Mouse (Mus musculus) testis, postnatal 14 days (tissue): ENCODE data around the gene Rnf166.

Experiments
- DNase-seq: peaks from one replicate; pipeline ENCODE4 v3.0.0; 2021; ENCODE audit warnings: low spot score

The Rnf166 gene

DNA sequence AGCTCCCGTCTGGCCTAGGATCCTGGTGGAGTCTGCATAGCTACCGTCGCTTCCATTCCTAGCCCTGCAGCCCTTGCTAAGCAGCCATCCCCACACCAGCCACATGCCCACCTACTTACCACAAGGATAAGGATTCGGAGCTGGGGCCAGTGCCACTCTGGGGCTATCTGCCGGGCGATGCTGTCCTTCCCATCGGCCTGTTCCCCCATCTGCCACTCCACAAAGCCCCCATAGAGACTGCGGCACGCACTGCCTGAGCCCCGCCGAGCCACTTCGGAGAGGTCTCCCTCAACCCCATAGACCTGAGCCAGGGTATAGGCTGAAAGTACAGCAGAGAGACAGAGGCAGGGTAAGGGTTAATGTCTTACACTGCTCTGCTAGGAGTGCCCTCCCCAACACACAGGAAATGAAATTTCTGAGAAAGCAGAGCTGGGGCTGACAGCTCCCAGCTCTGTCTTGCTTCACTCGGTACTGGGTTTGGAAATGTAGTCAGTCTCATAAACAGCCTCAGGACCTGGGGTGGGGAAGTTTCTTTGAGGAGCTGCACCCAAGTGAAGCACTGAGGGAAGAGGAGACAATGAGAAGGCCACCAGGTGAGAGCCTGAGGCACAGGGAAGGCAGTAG is 38.0 kb downstream of the Rnf166 start:
- no peak for DNase-seq

DNA sequence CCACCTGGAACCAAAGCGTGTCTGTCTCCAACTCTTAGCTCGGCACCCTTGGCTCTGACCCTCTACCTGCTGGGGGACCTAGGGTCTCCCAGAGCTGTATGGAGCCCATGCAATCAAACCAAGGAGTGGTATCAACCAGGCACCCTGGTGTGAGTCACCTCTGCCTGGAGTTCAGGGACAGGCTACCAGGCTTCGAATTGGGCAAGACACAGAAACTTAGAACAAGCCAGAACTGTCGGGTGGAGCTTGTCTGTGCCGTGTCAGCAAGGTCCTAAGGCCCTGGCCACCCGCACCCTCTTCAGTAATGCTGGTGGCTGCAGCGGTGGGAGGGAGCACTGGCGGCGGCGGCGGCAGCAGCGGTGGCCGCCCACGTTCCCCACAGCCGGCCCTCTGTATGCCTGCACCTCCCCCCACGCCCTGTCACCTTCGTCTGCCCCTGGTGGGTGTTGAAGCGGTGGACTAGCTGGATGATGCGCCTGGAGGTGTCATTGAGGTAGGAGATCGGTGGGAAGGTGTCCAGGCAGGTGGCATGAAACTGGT is 39.2 kb downstream of the Rnf166 start:
- no peak for DNase-seq

DNA sequence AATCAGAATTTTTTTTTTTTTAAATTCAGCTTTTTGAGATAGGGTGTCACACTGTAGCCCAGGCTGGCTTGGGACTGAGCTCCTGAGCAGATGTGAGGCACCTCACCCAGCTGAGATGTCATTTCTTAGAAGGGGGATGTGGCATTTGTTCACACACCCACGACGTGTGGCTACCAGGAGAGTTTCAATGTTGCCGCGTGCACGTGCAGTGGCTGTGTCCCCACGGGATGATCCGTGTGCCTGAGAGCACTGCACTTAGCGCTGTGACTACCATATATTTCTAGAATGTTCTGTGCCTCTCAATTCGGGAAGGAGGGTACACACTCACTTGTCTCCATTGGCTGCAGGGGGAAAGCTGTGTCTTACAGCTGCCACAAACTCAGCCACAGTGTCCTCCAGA is 39.7 kb downstream of the Rnf166 start:
- no peak for DNase-seq

DNA sequence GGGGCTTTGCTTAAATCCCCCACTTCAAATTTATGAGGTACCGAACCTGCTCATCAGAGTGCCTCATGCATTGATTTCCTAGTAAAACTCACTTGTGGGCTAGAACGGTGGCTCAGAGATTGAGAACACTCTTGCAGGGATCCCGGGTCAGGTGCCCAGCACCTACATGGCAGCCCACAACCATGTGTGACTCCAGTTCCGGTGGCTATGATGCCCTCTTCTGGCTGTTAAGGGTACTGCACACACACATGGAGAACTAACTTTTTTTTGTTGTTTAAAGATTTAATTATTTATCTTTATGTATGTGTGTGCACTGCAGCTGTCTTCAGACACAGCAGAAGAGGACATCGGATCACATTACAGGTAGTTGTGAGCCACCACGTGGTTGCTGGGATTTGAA is 40.5 kb downstream of the Rnf166 start:
- DNase-seq, result no peak

DNA sequence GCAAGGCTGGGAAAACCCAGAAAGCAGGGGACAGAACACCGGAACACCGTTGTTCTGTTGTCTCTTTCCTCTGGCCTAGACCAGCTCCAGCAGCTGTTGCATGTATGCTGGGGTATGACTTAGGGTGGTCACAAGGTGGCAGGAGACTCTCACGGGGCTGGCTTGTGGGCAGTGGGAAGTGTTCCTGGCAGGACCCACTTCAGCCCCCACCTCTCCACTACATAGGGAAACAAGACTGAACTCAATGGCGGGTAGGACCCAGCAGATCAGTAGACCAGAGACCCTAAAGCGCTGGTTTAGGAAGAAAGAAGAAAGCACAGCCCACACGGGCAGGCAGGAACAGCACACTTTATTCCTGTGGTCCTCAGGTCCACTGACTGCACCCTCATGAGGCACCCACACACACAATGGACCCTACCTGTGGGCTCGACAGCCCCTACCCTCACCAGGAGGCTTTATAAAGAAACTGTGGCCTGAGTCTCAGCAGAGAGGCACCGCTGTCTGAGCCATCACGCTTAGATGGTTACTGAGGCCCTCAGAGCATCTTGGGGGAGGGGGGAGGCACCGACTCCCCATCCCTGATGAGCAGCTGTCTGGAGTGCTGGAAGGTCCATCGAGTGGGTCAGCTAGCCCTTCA is 42.5 kb downstream of the Rnf166 start:
- no peak for DNase-seq

DNA sequence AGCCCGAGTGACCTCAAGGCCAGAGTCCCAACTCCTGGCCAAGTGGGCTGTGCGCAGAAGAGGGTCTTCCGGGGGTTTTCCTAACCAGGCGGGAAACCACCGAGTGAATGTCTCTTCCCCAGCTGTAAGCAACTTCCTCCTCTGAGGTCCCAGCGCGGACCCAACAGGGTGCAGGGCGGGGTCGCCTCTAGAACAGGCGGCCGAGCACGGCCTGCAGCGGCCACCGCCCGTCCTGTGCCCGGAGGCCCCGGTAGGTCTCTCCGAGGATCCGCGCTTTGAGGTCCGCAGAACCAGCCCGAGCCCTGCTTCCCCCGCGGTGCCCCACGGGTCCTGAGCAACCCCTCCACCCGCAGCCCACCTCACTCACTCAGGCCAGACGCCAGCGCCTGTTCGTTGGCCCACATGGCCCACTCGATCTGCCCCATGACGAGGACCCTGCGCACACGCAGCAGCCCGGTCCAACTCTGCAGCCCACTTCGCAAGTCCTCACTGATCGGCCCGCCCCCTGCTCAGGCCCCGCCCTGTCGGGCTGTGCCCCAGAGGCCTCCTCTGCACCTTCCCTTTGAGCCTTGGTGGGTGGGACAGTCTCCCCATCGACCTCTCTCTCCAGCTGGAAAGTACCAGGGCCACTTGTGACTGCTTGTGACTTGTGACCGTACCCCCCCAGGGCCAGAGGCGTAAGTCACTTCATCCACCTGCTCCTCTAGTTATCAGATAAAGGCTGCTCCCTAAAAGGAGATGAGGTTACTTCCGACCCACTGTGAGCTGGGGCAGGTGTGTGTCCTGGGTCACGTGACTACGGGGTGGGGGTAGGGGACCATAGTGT is 43.2 kb downstream of the Rnf166 start, which contains the start of gene Cyba:
Gene Cyba (minus strand): TSS at position 488 of the 826 bp plus-strand sequence.
- DNase-seq, result peak; percentile 65

DNA sequence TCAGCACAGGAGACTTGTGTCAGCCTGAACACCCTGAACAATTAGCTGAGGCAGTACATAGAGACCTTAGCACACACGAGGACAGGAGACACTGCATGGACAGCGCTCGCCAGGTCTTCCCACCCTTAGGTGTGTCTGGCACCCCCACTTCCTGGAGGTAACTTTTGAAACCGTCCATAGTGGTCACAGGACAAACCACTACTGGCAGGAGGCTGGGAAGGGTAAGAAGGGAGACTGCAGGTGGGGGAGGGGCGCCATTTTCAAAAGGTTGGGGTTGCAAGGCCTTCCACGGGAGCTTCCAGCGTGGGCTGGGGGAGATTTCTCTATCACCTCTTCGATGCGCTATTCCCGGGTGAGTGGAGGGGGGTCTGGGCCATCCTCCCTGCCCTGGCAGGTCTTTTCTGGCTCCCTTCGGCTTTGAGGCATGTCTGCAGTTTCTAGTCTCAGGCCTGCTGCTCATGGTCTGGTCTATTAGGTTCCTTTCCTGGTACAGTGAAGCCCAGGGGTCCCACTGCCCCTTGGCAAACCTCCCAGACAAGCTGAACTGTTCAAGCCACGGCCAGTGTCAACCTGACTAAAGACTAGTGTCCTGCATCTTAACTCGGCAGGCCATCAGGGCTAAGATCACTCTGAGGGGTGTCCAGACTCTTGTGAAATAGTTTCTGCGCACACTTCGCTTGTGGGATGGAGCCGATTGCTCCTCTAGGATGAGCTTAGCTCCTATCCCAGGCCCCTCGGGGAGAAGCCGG is 44.0 kb downstream of the Rnf166 start:
- peak; percentile 57 for DNase-seq

DNA sequence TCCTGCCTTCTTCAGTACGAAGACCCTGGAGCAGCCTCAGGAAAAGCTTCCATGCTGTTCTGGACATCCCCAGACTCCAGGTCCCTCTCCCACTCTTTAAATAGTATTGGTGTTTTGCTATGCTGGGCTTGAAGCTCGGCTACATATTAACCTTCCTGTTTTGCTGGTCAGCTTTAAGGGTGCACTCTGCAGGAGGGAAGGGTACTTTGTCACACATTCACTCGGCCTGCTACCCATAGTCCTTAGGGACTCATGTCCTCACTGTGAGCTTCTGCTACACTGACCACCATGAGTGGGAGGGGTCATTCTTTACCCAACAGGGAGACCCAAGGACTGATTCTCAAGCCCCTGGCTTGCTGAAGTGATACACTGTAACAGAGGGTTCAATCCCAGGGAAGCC is 45.2 kb downstream of the Rnf166 start:
- DNase-seq, result peak; percentile 78

DNA sequence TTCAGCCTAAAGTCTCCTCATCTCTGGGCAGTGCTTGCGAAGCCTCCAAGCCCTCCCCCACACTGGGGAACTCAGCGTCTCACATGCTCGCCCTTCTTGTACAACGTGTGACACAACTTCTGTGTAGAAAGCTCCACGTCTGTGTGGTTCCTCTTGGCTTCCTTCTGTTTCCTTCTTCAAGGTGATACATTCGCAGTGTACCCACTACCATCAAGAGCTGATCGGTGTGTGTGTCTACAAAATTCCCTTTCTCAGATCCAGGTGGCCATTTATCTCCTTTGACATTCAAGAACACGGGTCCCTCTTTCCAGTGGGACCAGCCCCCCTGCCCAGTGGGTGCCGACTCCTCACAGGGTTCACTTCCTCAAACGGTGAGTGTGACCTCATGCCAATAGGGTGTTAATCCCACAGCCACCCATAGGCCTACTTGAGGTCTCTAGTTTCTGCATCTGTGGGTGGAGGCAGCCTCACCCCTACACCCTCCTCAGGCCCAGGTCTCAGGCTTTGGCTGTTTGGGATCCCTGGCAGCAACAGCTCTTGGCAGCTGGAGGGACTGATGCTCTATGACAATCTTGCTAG is 45.7 kb downstream of the Rnf166 start:
- DNase-seq, result no peak

DNA sequence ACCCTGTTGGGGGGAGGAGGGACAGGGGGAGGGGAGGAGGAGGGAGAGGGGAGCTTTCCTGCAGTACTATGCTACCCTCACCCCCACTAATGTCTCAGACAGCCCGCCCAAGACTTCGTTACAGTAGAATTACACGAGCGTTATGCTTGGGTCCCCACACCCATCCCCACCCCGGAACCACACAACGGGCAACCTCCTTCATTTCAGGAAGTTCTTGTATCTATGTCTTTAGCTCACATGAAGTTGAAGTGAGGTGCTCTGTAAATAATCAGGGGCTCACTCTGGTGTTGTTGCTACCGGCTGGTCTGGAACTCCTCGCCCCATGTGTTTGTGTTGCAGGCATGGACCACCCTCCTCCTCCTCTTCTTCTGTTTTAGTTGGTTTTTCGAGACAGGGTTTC is 47.7 kb downstream of the Rnf166 start:
- DNase-seq, result no peak

DNA sequence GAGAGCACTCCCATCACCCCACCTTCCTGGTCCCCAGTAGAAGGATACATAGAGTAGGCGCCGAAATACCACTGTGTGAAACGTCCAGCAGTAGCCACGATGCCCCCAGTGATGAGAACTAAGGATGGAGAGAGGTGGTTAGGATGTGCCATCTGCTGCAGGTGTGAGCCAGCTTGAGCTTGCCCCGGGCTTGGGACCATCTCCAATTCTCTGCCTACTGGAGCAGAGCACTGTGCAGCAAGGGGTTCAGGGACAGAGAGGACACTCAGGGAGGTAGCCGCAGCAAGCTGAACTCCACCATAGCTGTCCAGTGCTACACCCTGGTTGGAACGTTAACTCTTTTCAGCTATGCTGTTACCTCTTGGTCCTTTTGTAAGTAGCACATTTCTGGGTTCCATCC is 48.3 kb downstream of the Rnf166 start:
- no peak for DNase-seq

DNA sequence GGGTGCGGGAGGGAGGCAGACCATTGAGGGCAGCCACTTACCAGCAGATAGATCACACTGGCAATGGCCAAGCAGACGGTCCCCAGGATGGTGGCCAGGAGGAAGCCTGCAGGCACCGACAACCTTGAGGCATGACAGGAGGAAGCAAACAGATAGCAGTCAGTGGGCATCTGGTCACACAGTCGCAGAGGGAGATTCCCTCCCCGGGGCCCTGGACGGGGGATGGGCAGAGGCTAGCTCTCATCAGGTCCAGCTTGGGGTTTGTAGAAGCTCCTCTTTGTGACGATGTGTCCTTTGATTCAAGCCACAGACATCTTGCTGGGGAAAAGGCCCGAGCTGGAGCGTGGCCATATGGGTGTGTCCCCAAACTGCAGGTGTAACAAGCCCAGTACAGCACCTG is 49.7 kb downstream of the Rnf166 start:
- DNase-seq, result no peak

DNA sequence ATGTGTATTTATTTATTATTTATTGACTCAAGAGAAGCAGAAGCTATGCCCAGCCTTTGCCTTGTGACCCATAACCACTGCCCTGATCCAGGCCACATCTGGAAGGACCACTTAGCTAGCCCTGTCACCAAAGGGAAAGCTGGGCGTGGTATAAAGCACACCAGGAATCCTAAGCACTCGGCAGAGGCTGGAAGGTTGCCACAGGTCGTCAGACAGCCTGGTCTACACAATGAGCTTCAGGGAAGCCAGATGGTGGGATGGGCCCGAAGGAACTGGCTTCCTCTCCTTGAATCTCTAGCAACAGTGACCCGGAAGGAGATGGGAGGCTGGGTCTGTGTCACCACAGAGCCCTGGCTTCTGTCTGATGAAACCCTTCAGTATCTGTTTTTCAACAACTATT is 52.2 kb downstream of the Rnf166 start:
- no peak for DNase-seq

DNA sequence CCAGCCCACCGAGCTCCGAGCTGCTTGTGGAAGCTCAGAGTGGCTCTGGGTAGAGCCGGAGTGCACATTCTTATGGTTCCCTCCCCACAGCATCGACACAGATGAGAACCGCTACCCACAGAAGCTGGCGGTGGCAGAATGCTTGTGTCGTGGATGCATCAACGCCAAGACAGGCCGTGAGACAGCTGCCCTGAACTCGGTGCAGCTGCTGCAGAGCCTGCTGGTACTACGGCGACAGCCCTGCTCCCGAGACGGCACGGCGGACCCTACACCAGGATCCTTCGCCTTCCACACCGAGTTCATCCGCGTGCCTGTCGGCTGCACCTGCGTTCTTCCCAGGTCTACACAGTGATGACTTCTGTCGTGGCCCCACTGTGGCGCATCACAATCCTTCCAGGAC is 52.6 kb downstream of the Rnf166 start:
- no peak for DNase-seq

DNA sequence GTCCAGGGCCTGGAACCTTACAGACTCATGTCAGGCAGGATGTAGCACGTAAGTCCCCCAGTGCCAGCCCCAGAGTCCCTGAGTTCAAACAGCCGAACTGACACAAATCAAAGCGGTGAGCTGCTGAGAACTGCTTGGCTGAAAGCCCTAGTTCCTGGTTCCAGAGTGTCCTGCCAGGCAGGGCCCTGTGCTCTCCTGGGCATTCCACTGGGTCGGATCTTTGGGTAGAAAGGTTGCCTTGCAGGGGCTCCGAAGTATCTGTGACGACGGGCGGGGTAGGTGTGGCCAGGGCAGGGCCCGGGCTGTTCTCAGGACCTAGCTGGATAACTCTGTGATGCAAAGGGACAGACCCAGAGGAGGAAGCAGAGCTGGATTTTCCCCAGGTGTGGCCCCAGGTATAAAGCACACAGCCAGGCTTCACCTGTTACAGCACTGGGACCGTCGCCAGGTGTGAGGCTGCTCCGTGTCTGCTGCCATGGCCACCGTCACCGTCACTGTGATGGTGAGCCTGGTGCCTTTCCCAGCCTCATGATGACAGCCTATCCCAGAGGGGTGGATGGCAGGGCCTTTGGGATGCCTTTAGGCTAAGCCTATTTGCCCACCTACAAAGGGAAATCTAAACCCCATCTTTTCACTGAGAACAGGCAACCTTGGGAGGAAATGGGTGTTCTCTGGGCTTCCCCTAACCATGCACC is 54.3 kb downstream of the Rnf166 start, which contains the start of gene Il17c:
Gene Il17c (plus strand): TSS at position 645 of the 695 bp plus-strand sequence.
- no peak for DNase-seq

DNA sequence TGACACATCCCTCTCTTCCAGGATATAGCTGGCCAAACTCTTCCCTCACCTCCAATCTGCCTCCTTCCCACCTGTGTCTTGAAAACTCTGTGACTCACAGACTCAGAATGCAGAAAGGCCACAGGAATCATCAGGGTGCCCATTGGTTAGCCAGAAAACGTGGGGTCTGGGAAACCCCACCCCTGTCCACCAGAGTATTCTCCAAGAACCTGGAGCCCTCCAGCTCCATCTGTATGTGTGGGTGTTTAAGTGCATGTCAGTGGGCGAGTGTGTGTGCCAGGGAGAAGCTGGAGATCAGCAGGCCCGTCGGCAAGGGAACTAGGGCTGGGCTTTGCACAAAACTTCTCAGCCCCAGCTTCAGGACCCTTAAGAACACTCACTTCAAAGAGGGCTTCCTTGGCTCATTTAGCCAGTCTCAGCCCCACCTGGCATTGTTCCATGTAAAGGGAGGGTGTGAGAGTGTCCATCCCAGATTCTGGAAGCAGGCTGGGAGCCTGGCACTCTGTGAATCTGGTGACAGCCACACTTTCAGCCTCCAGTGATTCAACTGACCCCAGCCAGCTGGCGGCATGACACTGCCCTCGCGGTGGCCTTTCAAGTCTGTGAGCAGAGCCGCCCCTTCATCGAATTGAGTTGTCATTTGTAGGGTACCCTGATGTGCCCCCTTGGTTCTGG is 55.8 kb downstream of the Rnf166 start:
- no peak for DNase-seq
